Mouse (Mus musculus) testis, adult 2 months (tissue): Measurements from ENCODE around the gene Arid2. TPM values are rescaled to one million over a fixed set of nuclear protein-coding genes. Genes with fewer than 3 reads are reported as not detected.
A peak's percentile ranks its signal among the peaks of the same experiment; 100 is the strongest.

ENCODE experiments used
- H3K27ac ChIP-seq: fragments of 200-500 bp; 2 replicates; pipeline ENCODE4 v1.5.1; 2012; ENCODE audit warnings: low read depth, low read length; ENCODE audit not compliant: control insufficient read depth, insufficient read depth
- H3K27me3 ChIP-seq: fragments of 200-500 bp; 2 replicates; pipeline ENCODE4 v1.6.1; 2012; ENCODE audit warnings: mild to moderate bottlenecking, low read length, moderate library complexity; ENCODE audit not compliant: control insufficient read depth, insufficient read depth
- H3K36me3 ChIP-seq: fragments of 200-500 bp; 2 replicates; pipeline ENCODE4 v1.6.1; 2012; ENCODE audit warnings: mild to moderate bottlenecking, low read length; ENCODE audit not compliant: control insufficient read depth, insufficient read depth
- H3K4me1 ChIP-seq: fragments of 200-500 bp; 2 replicates; pipeline ENCODE4 v1.6.1; 2012; ENCODE audit warnings: low read length; ENCODE audit not compliant: control insufficient read depth, insufficient read depth
- H3K4me3 ChIP-seq: fragments of 200-500 bp; 2 replicates; pipeline ENCODE4 v1.5.1; 2012; ENCODE audit warnings: low read depth, mild to moderate bottlenecking, low read length, moderate library complexity, mixed read lengths; ENCODE audit not compliant: control insufficient read depth
- CTCF ChIP-seq: fragments of 200-500 bp; IDR thresholded peaks from 2 replicates; pipeline ENCODE4 v1.5.1; 2012; ENCODE audit warnings: low read depth, mild to moderate bottlenecking, inconsistent platforms, low read length, moderate library complexity; ENCODE audit not compliant: control insufficient read depth, insufficient read depth, insufficient replicate concordance
- POLR2A ChIP-seq: fragments of 200-500 bp; IDR thresholded peaks from 2 replicates; pipeline ENCODE4 v1.6.1; 2012; ENCODE audit warnings: low read depth, mild to moderate bottlenecking, inconsistent platforms, low read length, moderate library complexity; ENCODE audit not compliant: control insufficient read depth
- polyA plus RNA-seq: library from polyadenylated mRNA; depleted of rRNA; stranded (reverse); fragments of >200 nt; gene quantifications from 2 replicates; pipeline ENCODE4 v1.2.3, GENCODE M21; 2012

The Arid2 gene
- polyA plus RNA-seq, 1 experiment: 83.6 TPM

GRCm38 (mm10) chr15:96275810-96276493 lies 11.4 kb upstream of the Arid2 start:
- Histone ChIP-seq H3K27ac (no peak overlapping the region), H3K36me3 (no peaks in the 10 kb centered on the region), H3K4me3 (no peak overlapping the region), H3K4me1 (peaks cover 2% of the 10 kb centered on the region), H3K27me3 (no peaks in the 10 kb centered on the region)
- TF ChIP-seq POLR2A (no peak), CTCF (no peak)

DNA sequence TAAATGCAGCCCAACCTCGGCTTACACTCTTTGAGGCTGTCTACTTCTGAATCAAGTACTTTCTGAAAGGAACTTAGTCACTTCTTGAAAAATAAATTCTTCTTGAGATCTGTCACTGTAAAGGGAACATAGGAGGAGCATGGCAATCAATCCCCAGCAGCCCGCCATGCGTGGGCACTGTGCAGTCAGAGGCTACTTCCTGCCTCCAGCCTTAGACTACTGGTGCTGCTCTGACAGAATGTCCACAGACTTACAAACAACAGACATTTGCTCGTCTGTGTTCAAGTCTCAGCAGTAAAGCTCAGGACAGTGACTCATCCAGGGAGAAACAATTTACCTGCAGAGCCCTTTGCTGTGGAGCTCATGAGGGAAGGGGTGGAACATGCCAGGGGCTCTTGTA lies 10.3 kb upstream of the Arid2 start:
- TF ChIP-seq CTCF: no peak
- no peak for TF ChIP-seq POLR2A
- peaks cover 3% of the 10 kb centered on the region for H3K4me1 ChIP-seq
- no peak overlapping the region for H3K4me3 ChIP-seq
- no peaks in the 10 kb centered on the region for H3K36me3 ChIP-seq
- H3K27ac ChIP-seq: no peak overlapping the region
- no peaks in the 10 kb centered on the region for H3K27me3 ChIP-seq

DNA sequence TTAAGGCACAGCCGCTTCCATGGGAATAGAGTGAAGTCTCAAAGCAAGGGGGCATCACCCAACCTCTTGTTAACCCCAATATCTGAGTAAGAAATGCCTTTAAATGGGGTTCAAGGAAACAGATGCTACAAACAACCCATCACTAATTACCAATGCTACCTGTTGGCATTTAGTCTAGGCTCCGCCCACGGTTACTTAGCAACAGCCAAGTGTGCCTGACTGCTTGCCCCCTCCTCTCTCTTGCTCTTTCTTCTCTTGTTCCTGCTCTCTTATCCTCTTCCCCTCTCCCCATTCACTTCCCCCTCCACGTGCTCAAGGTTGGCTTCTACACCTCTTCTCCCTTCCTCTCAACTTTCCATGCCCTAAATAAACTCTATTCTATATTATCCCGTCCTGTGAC lies 6.1 kb upstream of the Arid2 start:
- Histone ChIP-seq H3K4me1 (peaks cover 6% of the 10 kb centered on the region), H3K27ac (no peak overlapping the region), H3K4me3 (peak overlapping the region; percentile 53), H3K36me3 (no peaks in the 10 kb centered on the region), H3K27me3 (no peaks in the 10 kb centered on the region)
- no peak for TF ChIP-seq POLR2A
- TF ChIP-seq CTCF: no peak

- H3K4me1 ChIP-seq: peaks cover 6% of the 10 kb centered on the region
- H3K27me3 ChIP-seq: no peaks in the 10 kb centered on the region
- H3K4me3 ChIP-seq: no peak overlapping the region; the same call in 1 of the 2 replicates
- H3K27ac ChIP-seq: no peak overlapping the region
- H3K36me3 ChIP-seq: no peaks in the 10 kb centered on the region
- no peak for TF ChIP-seq POLR2A
- no peak for TF ChIP-seq CTCF
Measured at GRCm38 (mm10) chr15:96283141-96283540, 4.2 kb upstream of the Arid2 start.

- Histone ChIP-seq H3K27ac (peak overlapping the region; percentile 3; the same call in 1 of the 2 replicates), H3K4me1 (peaks cover 10% of the 10 kb centered on the region), H3K27me3 (no peaks in the 10 kb centered on the region), H3K4me3 (peak overlapping the region; percentile 32), H3K36me3 (no peaks in the 10 kb centered on the region)
- TF ChIP-seq CTCF (no peak), POLR2A (0 out of 2 replicates have a peak, but pooled peaks have one; percentile 25)
Measured at GRCm38 (mm10) chr15:96283920-96284431, 3.3 kb upstream of the Arid2 start.

GRCm38 (mm10) chr15:96284711-96285322 lies 2.5 kb upstream of the Arid2 start:
- Histone ChIP-seq H3K4me3 (peak overlapping the region; percentile 95), H3K4me1 (peaks cover 12% of the 10 kb centered on the region), H3K36me3 (no peaks in the 10 kb centered on the region), H3K27ac (peak overlapping the region; percentile 100), H3K27me3 (no peaks in the 10 kb centered on the region)
- TF ChIP-seq POLR2A: peak; percentile 59; the same call in 1 of the 2 replicates
- TF ChIP-seq CTCF: no peak

DNA sequence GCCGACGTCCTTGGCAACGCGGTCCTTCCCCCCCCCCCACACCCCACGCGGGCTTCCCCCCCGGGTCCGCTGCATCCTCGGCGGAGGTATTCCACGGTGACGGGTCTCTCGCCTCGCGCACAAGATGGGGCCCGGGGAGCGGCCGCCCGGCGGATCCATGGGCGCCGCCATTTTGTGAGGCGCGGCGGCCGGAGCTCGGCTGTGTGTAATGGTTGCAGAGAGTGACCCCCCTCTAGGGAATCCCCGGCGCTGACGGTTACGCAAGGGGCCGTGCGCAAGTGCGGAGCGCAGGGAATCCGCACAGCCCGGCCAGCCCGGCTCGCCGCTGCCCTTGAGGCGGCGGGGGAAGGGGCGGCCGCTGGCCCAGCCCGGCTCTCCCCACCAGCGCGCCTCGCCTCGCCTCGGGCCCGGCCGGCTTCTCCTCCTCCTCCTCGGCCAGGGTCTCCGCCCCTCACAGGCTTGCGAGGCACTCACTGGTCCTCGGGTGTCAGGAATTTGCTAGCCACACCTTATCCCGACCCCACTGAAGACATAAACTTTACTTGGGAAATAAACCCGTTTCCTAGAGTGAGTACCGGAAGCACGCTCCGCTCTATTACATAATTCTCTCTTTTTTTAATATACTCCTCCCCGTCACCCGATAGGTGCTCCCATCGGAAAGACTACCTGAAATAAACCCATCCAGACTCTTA lies 1.8 kb upstream of the Arid2 start:
- Histone ChIP-seq H3K27me3 (no peaks in the 10 kb centered on the region), H3K4me3 (peak overlapping the region; percentile 95), H3K27ac (peak overlapping the region; percentile 100), H3K36me3 (no peaks in the 10 kb centered on the region), H3K4me1 (peaks cover 12% of the 10 kb centered on the region)
- TF ChIP-seq CTCF (no peak), POLR2A (peak; percentile 70)
